Mouse (Mus musculus) stomach, postnatal 0 days (tissue): Measurements from ENCODE around the gene Sp100. TPM values are rescaled to one million over a fixed set of nuclear protein-coding genes. Genes with fewer than 3 reads are reported as not detected.
"Not testable (repeated sequence)": the region's sequence is repeated elsewhere in the genome, so short reads cannot be mapped to it uniquely, and the experiment has no call there.

ENCODE experiments used
- ATAC-seq: fragments of 200-750 bp; cut with Nextera tagmentation; 2 replicates; pipeline ENCODE4 v1.8.0; 2017; ENCODE audit not compliant: low FRiP score, low TSS enrichment
- DNase-seq: peaks from one replicate; pipeline ENCODE4 v3.0.0-alpha.2; 2016; ENCODE audit warnings: low spot score
- H3K27ac ChIP-seq: fragments of 300-500 bp; sonication (generic); replicated peaks from 2 replicates; pipeline ENCODE4 v1.5.1; 2014; ENCODE audit warnings: mild to moderate bottlenecking, control low read depth
- H3K27me3 ChIP-seq: fragments of 300-500 bp; sonication (generic); 2 replicates; pipeline ENCODE4 v1.6.1; 2014; ENCODE audit warnings: low read length; ENCODE audit not compliant: control insufficient read depth, insufficient read depth
- H3K36me3 ChIP-seq: fragments of 300-500 bp; sonication (generic); 2 replicates; pipeline ENCODE4 v1.6.1; 2014; ENCODE audit warnings: low read length, mixed read lengths; ENCODE audit not compliant: control insufficient read depth, insufficient read depth
- H3K4me1 ChIP-seq: fragments of 300-500 bp; sonication (generic); replicated peaks from 2 replicates; pipeline ENCODE4 v1.6.1; 2014; ENCODE audit warnings: antibody characterized with exemption; ENCODE audit not compliant: control insufficient read depth, insufficient read depth
- H3K4me2 ChIP-seq: fragments of 300-500 bp; sonication (generic); replicated peaks from 2 replicates; pipeline ENCODE4 v1.6.1; 2014; ENCODE audit warnings: low read depth, mild to moderate bottlenecking, control low read depth, moderate library complexity
- H3K4me3 ChIP-seq: fragments of 300-500 bp; sonication (generic); 2 replicates; pipeline ENCODE4 v1.5.1; 2014; ENCODE audit warnings: low read depth, low read length, control low read depth
- H3K9ac ChIP-seq: fragments of 300-500 bp; sonication (generic); 2 replicates; pipeline ENCODE4 v1.6.1; 2014; ENCODE audit warnings: mild to moderate bottlenecking, low read length, control low read depth, mixed read lengths
- H3K9me3 ChIP-seq: fragments of 300-500 bp; sonication (generic); 2 replicates; pipeline ENCODE4 v1.6.1; 2016; ENCODE audit warnings: low read length; ENCODE audit not compliant: control insufficient read depth
- WGBS: fragments of 180-500 bp; shearing (Covaris S2); extraction: QIAGEN DNeasy Blood & Tissue Kit; methylation state at CpG from one replicate; pipeline ENCODE4 v1.1.7; 2014; 5-methylcytosine and 5-hydroxymethylcytosine counted together
- polyA plus RNA-seq: library from polyadenylated mRNA; unstranded; fragments of >200 nt; fragmentation: Nextera tagmentation; extraction: Ambion mirVana; gene quantifications from 2 replicates; pipeline ENCODE4 v1.2.1, GENCODE M21; 2015

The Sp100 gene
- polyA plus RNA-seq: 3.0 TPM in 2 replicates

- not testable (repeated sequence) for H3K27ac ChIP-seq, H3K9ac ChIP-seq, H3K9me3 ChIP-seq, H3K4me3 ChIP-seq, H3K36me3 ChIP-seq, ATAC-seq, H3K4me2 ChIP-seq, H3K4me1 ChIP-seq, DNase-seq, H3K27me3 ChIP-seq
- WGBS: 51% methylated on average over 6 of the region's 6 CpGs
These were observed at the start of gene Sp100 for GRCm38 (mm10) chr1:85649881-85650280. Gene Sp100 (plus strand): TSS chr1:85649988.

- not testable (repeated sequence) for H3K36me3 ChIP-seq, H3K4me1 ChIP-seq, H3K4me3 ChIP-seq, H3K9ac ChIP-seq, ATAC-seq, H3K27me3 ChIP-seq, DNase-seq, H3K9me3 ChIP-seq, H3K27ac ChIP-seq, H3K4me2 ChIP-seq
- WGBS: no CpG with 5 or more reads among the region's 5 CpGs
These were observed 49.7 kb upstream of the Sp100 start, which contains the start of gene Sp140 for GRCm38 (mm10) chr1:85600078-85600477. Gene Sp140 (plus strand): TSS chr1:85600378.

- WGBS: 56% methylated on average over 4 of the region's 4 CpGs
These were observed 49.0 kb upstream of the Sp100 start for GRCm38 (mm10) chr1:85600794-85601193.

GRCm38 (mm10) chr1:85604341-85604740 is 45.4 kb upstream of the Sp100 start:
- WGBS: no CpG with 5 or more reads among the region's 1 CpGs
- H3K9me3 ChIP-seq, ATAC-seq: not testable (repeated sequence)

More at GRCm38 (mm10) chr1:85600794-85601193, 49.0 kb upstream of the Sp100 start:
- ATAC-seq, H3K27ac ChIP-seq, H3K36me3 ChIP-seq, H3K27me3 ChIP-seq, H3K4me1 ChIP-seq, H3K9me3 ChIP-seq, H3K4me2 ChIP-seq, DNase-seq, H3K4me3 ChIP-seq, H3K9ac ChIP-seq: not testable (repeated sequence)

GRCm38 (mm10) chr1:85608361-85608760 is 41.4 kb upstream of the Sp100 start:
- not testable (repeated sequence) for DNase-seq, H3K36me3 ChIP-seq
- WGBS: 80% methylated on average over 3 of the region's 4 CpGs

More at GRCm38 (mm10) chr1:85604341-85604740, 45.4 kb upstream of the Sp100 start:
- not testable (repeated sequence) for H3K27ac ChIP-seq, DNase-seq, H3K9ac ChIP-seq, H3K36me3 ChIP-seq, H3K27me3 ChIP-seq, H3K4me2 ChIP-seq, H3K4me1 ChIP-seq, H3K4me3 ChIP-seq

GRCm38 (mm10) chr1:85610581-85610980 is 39.2 kb upstream of the Sp100 start:
- not testable (repeated sequence) for ATAC-seq, H3K36me3 ChIP-seq, H3K9me3 ChIP-seq, H3K27ac ChIP-seq, H3K4me3 ChIP-seq, H3K9ac ChIP-seq, H3K27me3 ChIP-seq, H3K4me2 ChIP-seq, DNase-seq, H3K4me1 ChIP-seq
- no CpG with 5 or more reads among the region's 4 CpGs for WGBS

More at GRCm38 (mm10) chr1:85608361-85608760, 41.4 kb upstream of the Sp100 start:
- H3K4me3 ChIP-seq, H3K27me3 ChIP-seq, H3K9me3 ChIP-seq, H3K4me2 ChIP-seq, H3K27ac ChIP-seq, ATAC-seq, H3K4me1 ChIP-seq, H3K9ac ChIP-seq: not testable (repeated sequence)

- not testable (repeated sequence) for H3K4me3 ChIP-seq, H3K4me2 ChIP-seq, DNase-seq, H3K36me3 ChIP-seq, H3K9ac ChIP-seq, H3K27ac ChIP-seq, H3K4me1 ChIP-seq, H3K27me3 ChIP-seq, ATAC-seq, H3K9me3 ChIP-seq
- WGBS: 85% methylated on average over 3 of the region's 3 CpGs
These were observed 34.7 kb upstream of the Sp100 start for GRCm38 (mm10) chr1:85615096-85615495.

- not testable (repeated sequence) for H3K27ac ChIP-seq, H3K4me3 ChIP-seq, ATAC-seq, H3K4me2 ChIP-seq, H3K4me1 ChIP-seq, H3K9me3 ChIP-seq, DNase-seq, H3K36me3 ChIP-seq, H3K9ac ChIP-seq, H3K27me3 ChIP-seq
- 45% methylated on average over 3 of the region's 3 CpGs for WGBS
These were observed 34.0 kb upstream of the Sp100 start for GRCm38 (mm10) chr1:85615819-85616218.

GRCm38 (mm10) chr1:85617161-85617560 is 32.6 kb upstream of the Sp100 start:
- WGBS: 63% methylated on average over 4 of the region's 5 CpGs
- H3K36me3 ChIP-seq, H3K27ac ChIP-seq, H3K4me2 ChIP-seq, H3K4me1 ChIP-seq, DNase-seq, H3K4me3 ChIP-seq, H3K27me3 ChIP-seq, ATAC-seq, H3K9me3 ChIP-seq, H3K9ac ChIP-seq: not testable (repeated sequence)
